Mouse (Mus musculus): ENCODE results near the gene 1110017D15Rik.
A peak's percentile ranks its signal among the peaks of the same experiment; 100 is the strongest.

The 1110017D15Rik gene

DNA sequence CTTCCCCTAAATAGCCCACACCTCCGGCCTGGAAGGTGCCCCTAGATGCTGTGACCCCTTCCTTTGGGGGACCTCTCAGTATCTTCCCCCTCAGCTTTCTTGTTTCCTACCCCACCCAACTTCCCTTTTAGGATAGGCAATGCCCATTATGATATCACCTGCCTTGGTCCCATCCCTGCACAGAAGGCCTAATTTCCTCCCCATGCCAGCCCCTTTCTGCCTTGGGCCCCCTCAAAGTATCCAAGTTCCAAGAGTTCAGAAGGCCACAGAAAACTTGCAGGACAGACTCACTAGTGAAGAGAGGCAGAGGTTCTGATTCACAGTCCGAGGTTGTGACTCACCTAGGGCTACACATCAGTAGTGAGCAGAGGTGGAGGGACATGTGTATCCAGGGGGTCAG is at the start of gene 1110017D15Rik:
Gene 1110017D15Rik (minus strand): TSS at position 101 of the 400 bp plus-strand sequence.
- DNase-seq (ENCODE audit: extremely low spot score, low read depth, low spot score) = no peak

- no peak for DNase-seq (ENCODE audit: extremely low spot score, low read depth, low spot score)
Observed at GRCm38 (mm10) chr4:41566123-41566522, 49.0 kb upstream of the 1110017D15Rik start.

DNA sequence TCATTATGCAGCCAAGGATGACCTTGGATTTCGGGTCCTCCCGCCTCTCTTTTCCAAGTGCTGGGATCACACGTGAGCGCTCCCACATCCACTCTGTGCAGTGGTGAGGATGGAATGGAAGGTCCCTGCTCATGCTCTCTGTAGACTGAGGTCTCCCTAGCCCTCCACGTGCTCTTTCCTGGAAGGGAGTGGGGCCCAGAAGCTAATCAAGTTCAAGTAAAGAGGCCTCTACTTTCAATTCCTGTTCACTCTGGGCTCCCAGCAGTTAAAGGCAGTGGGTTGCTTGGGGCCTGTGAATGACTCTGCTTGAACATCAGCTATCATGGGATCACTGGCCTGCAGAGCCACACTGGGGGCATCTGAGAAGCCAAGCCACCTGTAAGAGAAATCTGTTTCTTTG is 46.2 kb upstream of the 1110017D15Rik start:
- no peak for DNase-seq (ENCODE audit: extremely low spot score, low read depth, low spot score)

GRCm38 (mm10) chr4:41557092-41557491 is 40.0 kb upstream of the 1110017D15Rik start:
- no peak for DNase-seq (ENCODE audit: extremely low spot score, low read depth, low spot score)

GRCm38 (mm10) chr4:41556311-41556953 is 39.3 kb upstream of the 1110017D15Rik start:
- DNase-seq (ENCODE audit: extremely low spot score, low read depth, low spot score) = no peak

- DNase-seq (ENCODE audit: extremely low spot score, low read depth, low spot score) = no peak
Observed at GRCm38 (mm10) chr4:41554994-41555663, 38.0 kb upstream of the 1110017D15Rik start.

GRCm38 (mm10) chr4:41553116-41553515 is 36.0 kb upstream of the 1110017D15Rik start:
- DNase-seq (ENCODE audit: extremely low spot score, low read depth, low spot score) = no peak

- peak; percentile 96 for DNase-seq (ENCODE audit: extremely low spot score, low read depth, low spot score)
Observed at GRCm38 (mm10) chr4:41552529-41552928, 35.4 kb upstream of the 1110017D15Rik start.

DNA sequence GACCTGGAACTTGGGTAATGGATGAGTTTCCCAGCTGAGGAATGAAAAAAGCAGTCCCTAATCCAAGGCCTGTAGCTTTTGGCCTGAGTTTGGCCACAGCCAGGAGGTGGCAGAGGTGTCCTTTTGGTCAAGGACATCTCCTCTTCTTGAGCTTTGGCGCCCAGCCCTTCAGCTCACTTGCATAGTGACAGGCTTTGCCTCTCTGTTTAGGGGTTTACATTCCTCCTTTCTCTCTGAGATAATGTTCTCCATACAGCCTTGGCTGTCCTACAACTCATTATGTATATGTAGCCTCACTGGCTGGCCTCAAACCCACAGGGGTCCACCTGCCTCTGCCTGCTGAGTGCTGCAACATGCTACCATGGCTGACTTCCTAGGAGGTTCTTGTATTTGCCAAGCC is 30.0 kb upstream of the 1110017D15Rik start:
- DNase-seq (ENCODE audit: extremely low spot score, low read depth, low spot score) = no peak

- DNase-seq (ENCODE audit: extremely low spot score, low read depth, low spot score) = no peak
Observed at GRCm38 (mm10) chr4:41545985-41546384, 28.9 kb upstream of the 1110017D15Rik start.

GRCm38 (mm10) chr4:41542136-41542535 is 25.0 kb upstream of the 1110017D15Rik start:
- DNase-seq (ENCODE audit: extremely low spot score, low read depth, low spot score) = no peak

DNA sequence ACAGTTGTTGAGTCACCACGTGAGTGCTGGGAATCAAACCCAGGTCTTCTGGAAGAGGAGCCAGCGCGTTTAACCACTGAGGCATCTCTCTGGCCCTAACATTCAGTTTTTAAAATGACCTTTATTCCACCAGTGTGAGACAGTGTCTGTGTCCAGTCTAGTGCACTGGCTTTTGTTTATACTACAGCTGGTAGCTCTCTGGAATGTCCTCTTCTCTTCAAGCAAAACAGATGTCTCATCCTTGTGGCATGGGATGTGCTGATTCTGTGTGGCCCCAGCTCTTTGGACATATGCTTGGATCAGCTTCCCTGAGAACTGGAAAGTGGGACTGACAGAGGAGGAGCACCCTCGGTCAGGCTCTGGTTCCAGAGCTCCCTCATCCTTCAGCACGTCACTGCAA is 17.7 kb upstream of the 1110017D15Rik start:
- DNase-seq (ENCODE audit: extremely low spot score, low read depth, low spot score) = no peak

- no peak for DNase-seq (ENCODE audit: extremely low spot score, low read depth, low spot score)
Observed at GRCm38 (mm10) chr4:41532420-41532819, 15.3 kb upstream of the 1110017D15Rik start.

DNA sequence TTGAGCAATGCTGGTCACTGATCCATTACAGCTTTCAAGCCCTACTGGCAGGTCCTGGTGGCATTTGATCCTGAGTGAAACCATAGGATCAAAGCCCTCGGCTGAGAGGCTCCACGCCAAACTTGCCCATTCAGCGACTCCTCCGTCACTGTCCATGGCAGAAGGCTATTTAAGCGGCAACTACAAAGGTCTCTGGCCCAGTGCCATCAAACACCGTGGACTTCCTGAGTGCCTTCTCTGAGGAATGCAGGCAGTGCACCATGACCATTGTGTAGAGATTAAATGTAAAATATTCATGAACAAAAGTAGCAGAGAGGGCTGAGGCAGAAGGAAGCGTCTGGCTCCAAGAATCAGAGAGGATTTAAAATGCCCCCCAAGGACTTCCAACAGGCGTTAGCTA is 10.9 kb upstream of the 1110017D15Rik start:
- no peak for DNase-seq (ENCODE audit: extremely low spot score, low read depth, low spot score)

GRCm38 (mm10) chr4:41527076-41527475 is 9.9 kb upstream of the 1110017D15Rik start:
- no peak for DNase-seq (ENCODE audit: extremely low spot score, low read depth, low spot score)

DNA sequence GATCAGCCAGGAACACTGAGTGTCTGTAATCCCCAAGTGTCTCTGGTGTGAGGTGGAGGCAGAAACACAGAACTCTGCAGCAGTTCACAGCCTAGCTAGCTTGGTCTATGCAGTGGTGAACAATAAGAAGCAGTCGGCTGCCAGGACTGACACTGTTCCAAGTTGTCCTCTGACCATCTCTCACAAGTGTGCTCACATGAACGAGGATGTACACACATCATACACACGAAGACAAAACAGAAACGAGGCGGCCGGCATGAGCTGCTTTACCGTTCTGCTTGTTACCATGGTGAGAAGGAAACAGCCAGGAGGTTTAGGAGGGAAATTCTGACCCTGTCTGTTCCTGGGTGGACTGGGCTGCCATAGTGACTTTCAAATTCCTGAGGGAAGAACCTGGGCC is 9.4 kb upstream of the 1110017D15Rik start:
- DNase-seq (ENCODE audit: extremely low spot score, low read depth, low spot score) = no peak

GRCm38 (mm10) chr4:41524829-41525228 is 7.7 kb upstream of the 1110017D15Rik start:
- no peak for DNase-seq (ENCODE audit: extremely low spot score, low read depth, low spot score)

DNA sequence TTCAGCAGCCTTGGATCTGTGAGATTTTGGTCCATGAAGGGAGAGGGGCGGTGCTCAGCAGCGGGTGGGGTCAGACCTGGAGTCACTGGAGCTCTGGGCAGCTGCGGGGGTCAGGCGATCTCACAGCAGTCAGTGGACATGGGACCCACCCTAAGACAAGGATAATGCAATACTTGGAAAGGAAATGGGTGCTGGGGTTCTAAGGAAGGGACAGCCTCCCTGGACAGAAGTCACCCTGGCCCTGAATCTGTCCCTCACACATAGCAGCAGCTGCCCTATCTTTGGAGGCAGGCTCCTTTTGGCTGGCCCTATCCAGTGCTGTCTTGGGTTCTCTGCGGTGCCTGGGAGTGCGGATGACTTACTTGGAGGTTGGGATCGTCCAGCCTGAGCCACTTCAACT is 6.7 kb upstream of the 1110017D15Rik start:
- DNase-seq (ENCODE audit: extremely low spot score, low read depth, low spot score) = no peak

DNA sequence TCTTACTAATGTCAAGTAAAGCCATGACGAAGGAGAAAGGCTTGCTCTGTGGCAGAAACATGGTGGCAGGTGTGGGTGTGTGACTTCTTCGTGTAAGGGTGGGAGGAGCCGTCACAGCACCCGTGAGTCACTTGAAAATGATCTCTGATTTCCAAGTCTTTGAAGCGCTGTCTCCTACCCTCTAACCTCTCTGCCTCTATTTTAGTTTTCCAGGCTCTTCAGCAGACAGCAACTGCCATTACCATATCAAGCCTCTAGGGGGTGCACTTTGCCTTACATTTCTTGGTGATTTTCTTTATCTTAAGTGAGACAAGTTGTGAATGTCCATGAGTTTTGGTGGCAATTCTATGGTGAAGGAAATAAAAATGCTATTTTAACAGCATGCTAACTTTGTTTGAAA is 5.7 kb upstream of the 1110017D15Rik start:
- DNase-seq (ENCODE audit: extremely low spot score, low read depth, low spot score) = no peak

DNA sequence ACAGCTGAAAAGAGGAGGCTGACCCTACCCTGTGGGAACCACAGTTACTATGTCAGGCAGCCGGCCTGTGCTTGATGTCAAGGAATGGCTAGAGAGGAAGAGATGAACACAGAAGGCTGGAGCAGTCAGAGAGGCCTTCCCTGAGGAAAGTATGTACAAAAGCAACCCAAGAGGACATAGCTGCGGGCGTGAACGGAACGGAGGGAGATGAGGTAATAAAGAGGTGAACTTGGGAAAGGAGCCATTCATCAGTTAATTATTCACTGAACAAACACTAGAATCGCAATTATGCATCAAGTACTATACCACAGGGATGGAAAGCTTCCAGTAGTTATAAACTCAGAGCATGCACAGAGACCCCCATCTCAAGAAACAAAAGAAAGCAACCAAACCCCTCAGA is 5.0 kb upstream of the 1110017D15Rik start:
- no peak for DNase-seq (ENCODE audit: extremely low spot score, low read depth, low spot score)

GRCm38 (mm10) chr4:41520641-41521040 is 3.5 kb upstream of the 1110017D15Rik start:
- no peak for DNase-seq (ENCODE audit: extremely low spot score, low read depth, low spot score)

GRCm38 (mm10) chr4:41519195-41519594 is 2.1 kb upstream of the 1110017D15Rik start:
- no peak for DNase-seq (ENCODE audit: extremely low spot score, low read depth, low spot score)

DNA sequence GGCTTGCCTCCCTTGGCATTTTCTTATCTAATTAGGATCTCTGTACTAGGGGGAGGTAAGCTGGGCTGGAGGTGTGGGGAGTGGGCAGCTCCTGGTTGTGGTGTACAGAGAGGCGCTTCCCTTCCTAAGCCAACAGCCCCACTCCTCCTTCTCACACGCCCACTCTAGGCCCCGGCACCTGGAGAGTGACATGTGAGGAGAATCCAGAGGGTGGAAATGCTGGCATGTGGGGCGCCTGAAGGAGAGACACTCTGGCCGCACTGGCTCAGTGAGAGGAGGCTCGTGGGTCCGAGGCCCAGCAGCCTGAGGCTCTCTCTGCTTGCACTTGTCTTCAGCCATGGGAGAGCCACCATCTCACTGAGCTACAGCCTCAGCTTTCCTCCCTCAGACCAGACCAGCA is 1.2 kb upstream of the 1110017D15Rik start:
- DNase-seq (ENCODE audit: extremely low spot score, low read depth, low spot score) = no peak
